Mouse (Mus musculus) ES-E14 (cell line): ENCODE data around the gene Rad54l.

Experiments used
- CHD2 ChIP-seq: IDR thresholded peaks from 2 replicates; pipeline ENCODE4 v1.6.1; 2014; ENCODE audit warnings: mild to moderate bottlenecking, low read depth, low read length, inconsistent platforms
- HCFC1 ChIP-seq: IDR thresholded peaks from 2 replicates; pipeline ENCODE4 v1.6.1; 2012; ENCODE audit warnings: low read length, inconsistent platforms, borderline replicate concordance; ENCODE audit not compliant: insufficient read depth
- ZNF384 ChIP-seq: IDR thresholded peaks from 2 replicates; pipeline ENCODE4 v1.6.1; 2012; ENCODE audit warnings: low read depth, low read length, inconsistent platforms

GRCm38 (mm10) chr4:116100959-116101358, 22.5 kb downstream of the Rad54l start:
- TF ChIP-seq ZNF384 (no peak), CHD2 (no peak), HCFC1 (no peak)
